Mouse (Mus musculus): ENCODE data around the gene Abca8a.
"Not testable (repeated sequence)": the region's sequence is repeated elsewhere in the genome, so short reads cannot be mapped to it uniquely, and the experiment has no call there.

Gene Abca8a

GRCm38 (mm10) chr11:109987460-109988072 lies 108.2 kb downstream of the Abca8a start:
- DNase-seq (ENCODE audit: low spot score) = not testable (repeated sequence)

GRCm38 (mm10) chr11:109981872-109982271 lies 113.9 kb downstream of the Abca8a start:
- no peak for DNase-seq (ENCODE audit: low spot score)

Measured in ovary, postnatal 14 days (tissue).